Mouse (Mus musculus): ENCODE data around the gene Vgll3. TPM values are rescaled to one million over a fixed set of nuclear protein-coding genes. Genes with fewer than 3 reads are reported as not detected.

Vgll3 gene
- polyA plus RNA-seq, 1 experiment from 2014 or later, result 5.5 TPM

DNA sequence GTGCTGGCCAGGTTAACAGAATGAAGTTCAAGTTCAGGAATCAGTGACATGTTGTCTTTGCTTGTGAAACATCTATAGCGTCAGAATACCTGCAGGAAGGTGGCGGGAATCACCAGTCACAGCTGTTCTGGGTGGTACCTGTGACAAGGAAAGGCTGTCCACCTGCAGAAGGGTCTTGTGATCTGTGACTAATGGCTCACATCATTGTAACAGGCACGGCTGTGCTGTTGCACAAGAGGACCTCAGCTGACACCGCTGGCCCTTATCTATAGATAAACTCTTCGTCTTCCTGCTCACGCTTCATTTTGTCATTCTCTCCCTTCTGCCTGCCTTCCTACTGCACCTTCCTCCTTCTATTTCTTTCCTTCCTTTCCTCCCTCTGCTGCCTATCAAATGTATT lies 14.0 kb downstream of the Vgll3 start:
- ATAC-seq (replicated peaks; ENCODE audit: insufficient number of reproducible peaks, low FRiP score, low TSS enrichment, low read depth), result no peak
- 88% methylated on average over 6 of the region's 6 CpGs for WGBS

DNA sequence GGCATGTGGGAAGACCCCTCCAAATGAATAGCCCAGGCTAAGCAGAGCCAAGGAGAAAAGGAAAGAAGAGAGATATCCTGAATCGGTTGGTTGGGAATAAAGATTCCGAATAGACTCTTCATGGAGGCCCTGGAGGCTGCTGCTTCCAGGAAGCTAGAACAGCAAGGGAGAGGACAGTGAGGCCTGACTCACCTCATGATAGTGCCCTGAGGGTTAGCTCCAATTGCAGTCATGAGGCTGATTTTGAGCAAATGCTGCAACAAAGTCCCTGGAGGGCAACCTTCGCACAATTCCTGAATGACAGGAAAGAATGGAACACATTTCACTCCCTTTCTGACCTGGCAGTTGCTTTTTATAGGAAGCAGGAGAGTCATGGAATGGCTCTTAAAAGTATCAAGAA lies 19.7 kb downstream of the Vgll3 start:
- no peak overlapping the region for H3K9ac ChIP-seq (replicated peaks; ENCODE audit: low read length)
- H3K27ac ChIP-seq (replicated peaks; ENCODE audit: low read depth, low read length), result no peak overlapping the region
- H3K27me3 ChIP-seq (ENCODE audit: control insufficient read depth, insufficient read depth, low read length), result no peaks in the 10 kb centered on the region
- no peak overlapping the region for H3K4me3 ChIP-seq (ENCODE audit: low read depth, low read length)
- no peak overlapping the region for H3K4me2 ChIP-seq (ENCODE audit: low read depth, low read length)
- H3K36me3 ChIP-seq (replicated peaks; ENCODE audit: control insufficient read depth, insufficient read depth, low read depth, low read length), result no peaks in the 10 kb centered on the region
- H3K4me1 ChIP-seq (ENCODE audit: control insufficient read depth, insufficient read depth, low read length), result no peaks in the 10 kb centered on the region
- DNase-seq (ENCODE audit: low spot score), result no peak
- ATAC-seq (replicated peaks; ENCODE audit: insufficient number of reproducible peaks, low FRiP score, low TSS enrichment, low read depth), result no peak
- WGBS, result 74% methylated on average over 3 of the region's 3 CpGs
- H3K9me3 ChIP-seq (replicated peaks; ENCODE audit: control insufficient read depth, low read length), result no peaks in the 10 kb centered on the region

More for the DNA sequence above, 14.0 kb downstream of the Vgll3 start:
- Histone ChIP-seq H3K4me2 (ENCODE audit: low read depth, low read length) (no peak overlapping the region), H3K27ac (replicated peaks; ENCODE audit: low read depth, low read length) (no peak overlapping the region), H3K36me3 (replicated peaks; ENCODE audit: control insufficient read depth, insufficient read depth, low read depth, low read length) (no peaks in the 10 kb centered on the region), H3K4me3 (ENCODE audit: low read depth, low read length) (no peak overlapping the region), H3K9ac (replicated peaks; ENCODE audit: low read length) (no peak overlapping the region), H3K9me3 (replicated peaks; ENCODE audit: control insufficient read depth, low read length) (no peaks in the 10 kb centered on the region), H3K27me3 (ENCODE audit: control insufficient read depth, insufficient read depth, low read length) (no peaks in the 10 kb centered on the region), H3K4me1 (ENCODE audit: control insufficient read depth, insufficient read depth, low read length) (no peaks in the 10 kb centered on the region)
- DNase-seq (ENCODE audit: low spot score), result no peak

- Histone ChIP-seq H3K4me2 (ENCODE audit: low read depth, low read length) (no peak overlapping the region), H3K36me3 (replicated peaks; ENCODE audit: control insufficient read depth, insufficient read depth, low read depth, low read length) (no peaks in the 10 kb centered on the region), H3K4me1 (ENCODE audit: control insufficient read depth, insufficient read depth, low read length) (no peaks in the 10 kb centered on the region), H3K4me3 (ENCODE audit: low read depth, low read length) (no peak overlapping the region), H3K9ac (replicated peaks; ENCODE audit: low read length) (no peak overlapping the region), H3K9me3 (replicated peaks; ENCODE audit: control insufficient read depth, low read length) (no peaks in the 10 kb centered on the region), H3K27ac (replicated peaks; ENCODE audit: low read depth, low read length) (no peak overlapping the region), H3K27me3 (ENCODE audit: control insufficient read depth, insufficient read depth, low read length) (no peaks in the 10 kb centered on the region)
- 74% methylated on average over 1 of the region's 1 CpGs for WGBS
- no peak for DNase-seq (ENCODE audit: low spot score)
- ATAC-seq (replicated peaks; ENCODE audit: insufficient number of reproducible peaks, low FRiP score, low TSS enrichment, low read depth), result no peak
Measured at GRCm38 (mm10) chr16:65850126-65850525, 35.1 kb downstream of the Vgll3 start.

GRCm38 (mm10) chr16:65864471-65864870 lies 49.4 kb downstream of the Vgll3 start:
- Histone ChIP-seq H3K9me3 (replicated peaks; ENCODE audit: control insufficient read depth, low read length) (no peaks in the 10 kb centered on the region), H3K9ac (replicated peaks; ENCODE audit: low read length) (no peak overlapping the region), H3K36me3 (replicated peaks; ENCODE audit: control insufficient read depth, insufficient read depth, low read depth, low read length) (no peaks in the 10 kb centered on the region), H3K4me3 (ENCODE audit: low read depth, low read length) (no peak overlapping the region), H3K4me2 (ENCODE audit: low read depth, low read length) (no peak overlapping the region), H3K27ac (replicated peaks; ENCODE audit: low read depth, low read length) (no peak overlapping the region), H3K4me1 (ENCODE audit: control insufficient read depth, insufficient read depth, low read length) (no peaks in the 10 kb centered on the region), H3K27me3 (ENCODE audit: control insufficient read depth, insufficient read depth, low read length) (no peaks in the 10 kb centered on the region)
- 29% methylated on average over 5 of the region's 5 CpGs for WGBS
- DNase-seq (ENCODE audit: low spot score) (peak; percentile 70), ATAC-seq (replicated peaks; ENCODE audit: insufficient number of reproducible peaks, low FRiP score, low TSS enrichment, low read depth) (peak; percentile 56; the same call in 1 of the 2 replicates)

- no peak for ATAC-seq (replicated peaks; ENCODE audit: insufficient number of reproducible peaks, low FRiP score, low TSS enrichment, low read depth)
- Histone ChIP-seq H3K4me1 (ENCODE audit: control insufficient read depth, insufficient read depth, low read length) (no peaks in the 10 kb centered on the region), H3K9ac (replicated peaks; ENCODE audit: low read length) (no peak overlapping the region), H3K27me3 (ENCODE audit: control insufficient read depth, insufficient read depth, low read length) (no peaks in the 10 kb centered on the region), H3K4me3 (ENCODE audit: low read depth, low read length) (no peak overlapping the region), H3K9me3 (replicated peaks; ENCODE audit: control insufficient read depth, low read length) (no peaks in the 10 kb centered on the region), H3K27ac (replicated peaks; ENCODE audit: low read depth, low read length) (no peak overlapping the region), H3K4me2 (ENCODE audit: low read depth, low read length) (no peak overlapping the region), H3K36me3 (replicated peaks; ENCODE audit: control insufficient read depth, insufficient read depth, low read depth, low read length) (no peaks in the 10 kb centered on the region)
- no peak for DNase-seq (ENCODE audit: low spot score)
- 75% methylated on average over 2 of the region's 2 CpGs for WGBS
Measured at GRCm38 (mm10) chr16:65867927-65868326, 52.9 kb downstream of the Vgll3 start.

DNA sequence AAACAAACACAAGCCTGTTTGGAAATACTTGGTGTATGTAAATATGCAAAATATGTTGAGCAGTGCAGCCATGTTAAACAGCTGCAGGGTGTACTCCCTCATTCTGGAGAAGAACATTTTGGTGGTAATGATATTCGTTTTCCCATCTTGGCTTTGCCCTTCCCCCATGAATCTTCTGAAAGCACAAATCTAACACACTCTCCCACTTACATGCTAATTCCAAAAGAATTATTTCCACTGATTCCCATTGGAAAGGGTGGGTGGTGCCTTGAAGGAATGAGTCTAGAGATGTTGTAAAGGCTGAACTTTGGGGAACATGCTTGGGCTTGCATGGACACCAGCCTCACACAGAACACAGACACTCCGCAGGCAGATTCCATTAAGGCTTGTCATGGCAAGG lies 53.9 kb downstream of the Vgll3 start:
- ATAC-seq (replicated peaks; ENCODE audit: insufficient number of reproducible peaks, low FRiP score, low TSS enrichment, low read depth), result no peak

GRCm38 (mm10) chr16:65888940-65889339 lies 73.9 kb downstream of the Vgll3 start:
- WGBS, result 65% methylated on average over 4 of the region's 4 CpGs

More for the DNA sequence above, 53.9 kb downstream of the Vgll3 start:
- no peaks in the 10 kb centered on the region for H3K4me1 ChIP-seq (ENCODE audit: control insufficient read depth, insufficient read depth, low read length)
- H3K36me3 ChIP-seq (replicated peaks; ENCODE audit: control insufficient read depth, insufficient read depth, low read depth, low read length), result no peaks in the 10 kb centered on the region
- no peak overlapping the region for H3K4me2 ChIP-seq (ENCODE audit: low read depth, low read length)
- H3K27me3 ChIP-seq (ENCODE audit: control insufficient read depth, insufficient read depth, low read length), result no peaks in the 10 kb centered on the region
- H3K4me3 ChIP-seq (ENCODE audit: low read depth, low read length), result no peak overlapping the region
- H3K9me3 ChIP-seq (replicated peaks; ENCODE audit: control insufficient read depth, low read length), result no peaks in the 10 kb centered on the region
- WGBS, result 82% methylated on average over 2 of the region's 2 CpGs
- peak; percentile 3 for DNase-seq (ENCODE audit: low spot score)
- no peak overlapping the region for H3K9ac ChIP-seq (replicated peaks; ENCODE audit: low read length)
- H3K27ac ChIP-seq (replicated peaks; ENCODE audit: low read depth, low read length), result no peak overlapping the region

More at GRCm38 (mm10) chr16:65888940-65889339, 73.9 kb downstream of the Vgll3 start:
- Histone ChIP-seq H3K27me3 (ENCODE audit: control insufficient read depth, insufficient read depth, low read length) (no peaks in the 10 kb centered on the region), H3K9ac (replicated peaks; ENCODE audit: low read length) (no peak overlapping the region), H3K4me2 (ENCODE audit: low read depth, low read length) (no peak overlapping the region), H3K27ac (replicated peaks; ENCODE audit: low read depth, low read length) (no peak overlapping the region), H3K36me3 (replicated peaks; ENCODE audit: control insufficient read depth, insufficient read depth, low read depth, low read length) (no peaks in the 10 kb centered on the region), H3K9me3 (replicated peaks; ENCODE audit: control insufficient read depth, low read length) (no peaks in the 10 kb centered on the region), H3K4me1 (ENCODE audit: control insufficient read depth, insufficient read depth, low read length) (no peaks in the 10 kb centered on the region), H3K4me3 (ENCODE audit: low read depth, low read length) (no peak overlapping the region)
- DNase-seq (ENCODE audit: low spot score) (no peak), ATAC-seq (replicated peaks; ENCODE audit: insufficient number of reproducible peaks, low FRiP score, low TSS enrichment, low read depth) (no peak)
